Mouse (Mus musculus): ENCODE results near the gene Rab23. TPM values are rescaled to one million over a fixed set of nuclear protein-coding genes. Genes with fewer than 3 reads are reported as not detected.

Rab23 gene
- polyA plus RNA-seq, 1 experiment from 2014 or later: 30.0 TPM

DNA sequence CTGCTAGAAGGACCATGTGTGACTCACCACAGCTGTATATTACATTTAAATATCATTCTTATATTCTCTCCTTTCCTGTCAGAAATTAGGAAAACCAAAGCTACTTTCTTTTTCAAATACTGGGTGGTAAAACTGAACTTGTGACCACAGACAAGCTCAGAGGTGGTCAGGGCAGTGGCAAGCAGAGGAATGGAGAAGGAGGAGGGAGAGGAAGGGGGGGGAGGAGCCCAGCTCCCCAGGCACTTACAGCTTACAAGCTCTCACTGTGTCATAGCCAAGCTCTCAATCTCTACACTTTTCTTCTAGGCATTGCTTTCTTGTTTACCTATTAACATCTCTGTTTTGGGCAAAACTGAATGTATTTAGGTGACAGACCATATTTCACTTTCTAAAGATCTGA lies 49.1 kb downstream of the Rab23 start:
- ATAC-seq: no peak
- Histone ChIP-seq H3K4me3 (ENCODE audit: low read length) (no peak overlapping the region), H3K9me3 (ENCODE audit: control insufficient read depth, low read length) (no peaks in the 10 kb centered on the region), H3K27me3 (replicated peaks; ENCODE audit: control insufficient read depth, insufficient read depth, low read length) (no peaks in the 10 kb centered on the region), H3K4me2 (ENCODE audit: low read length) (no peak overlapping the region), H3K4me1 (ENCODE audit: control insufficient read depth, insufficient read depth, low read depth, low read length) (no peaks in the 10 kb centered on the region), H3K9ac (ENCODE audit: low read depth, low read length) (no peak overlapping the region), H3K27ac (ENCODE audit: low read depth, low read length) (no peak overlapping the region), H3K36me3 (ENCODE audit: control insufficient read depth, insufficient read depth, low read length) (peaks cover 15% of the 10 kb centered on the region)

DNA sequence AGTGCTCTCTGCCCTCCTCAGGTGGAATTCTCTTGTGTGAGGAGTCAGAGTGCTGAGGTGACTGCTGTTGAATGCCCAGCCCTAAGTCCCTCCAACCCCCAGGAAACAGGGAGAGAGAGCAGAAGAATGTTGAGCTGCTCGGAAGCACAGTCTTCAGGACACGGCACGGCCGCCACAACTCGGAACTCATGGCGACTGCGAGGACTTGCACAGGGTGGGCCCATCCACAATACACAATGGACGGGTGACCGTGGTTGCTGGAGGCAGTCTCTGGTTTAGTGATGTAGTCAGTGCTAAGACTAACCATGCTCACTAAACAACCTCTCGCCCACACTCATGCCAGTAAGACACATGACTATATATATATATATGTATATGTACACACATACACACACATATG lies 51.9 kb downstream of the Rab23 start:
- WGBS: 92% methylated on average over 10 of the region's 10 CpGs
- Histone ChIP-seq H3K9ac (ENCODE audit: low read depth, low read length) (no peak overlapping the region), H3K27me3 (replicated peaks; ENCODE audit: control insufficient read depth, insufficient read depth, low read length) (no peaks in the 10 kb centered on the region), H3K4me2 (ENCODE audit: low read length) (no peak overlapping the region), H3K36me3 (ENCODE audit: control insufficient read depth, insufficient read depth, low read length) (peaks cover 20% of the 10 kb centered on the region), H3K4me3 (ENCODE audit: low read length) (no peak overlapping the region), H3K9me3 (ENCODE audit: control insufficient read depth, low read length) (no peaks in the 10 kb centered on the region), H3K4me1 (ENCODE audit: control insufficient read depth, insufficient read depth, low read depth, low read length) (no peaks in the 10 kb centered on the region), H3K27ac (ENCODE audit: low read depth, low read length) (no peak overlapping the region)
- ATAC-seq: no peak

DNA sequence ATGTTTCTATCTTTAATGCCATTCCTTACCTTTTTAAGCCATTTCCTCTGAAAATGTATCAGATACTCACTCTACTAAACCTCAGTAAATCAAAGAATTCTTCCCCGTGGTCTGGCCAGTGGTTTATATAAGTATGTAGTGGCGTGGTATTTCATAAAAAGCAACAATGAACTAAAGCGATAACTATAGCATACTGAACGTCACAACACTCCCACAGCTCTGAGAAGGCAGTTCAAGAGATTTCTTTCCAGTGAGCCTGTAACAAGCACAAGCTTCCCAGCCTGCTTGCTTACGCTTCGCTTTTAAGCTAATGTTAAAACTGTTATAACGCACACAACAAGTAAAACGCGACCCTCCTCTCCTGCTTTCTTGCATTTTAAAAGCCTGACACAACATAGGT lies 52.4 kb downstream of the Rab23 start:
- no peak overlapping the region for H3K4me3 ChIP-seq (ENCODE audit: low read length)

DNA sequence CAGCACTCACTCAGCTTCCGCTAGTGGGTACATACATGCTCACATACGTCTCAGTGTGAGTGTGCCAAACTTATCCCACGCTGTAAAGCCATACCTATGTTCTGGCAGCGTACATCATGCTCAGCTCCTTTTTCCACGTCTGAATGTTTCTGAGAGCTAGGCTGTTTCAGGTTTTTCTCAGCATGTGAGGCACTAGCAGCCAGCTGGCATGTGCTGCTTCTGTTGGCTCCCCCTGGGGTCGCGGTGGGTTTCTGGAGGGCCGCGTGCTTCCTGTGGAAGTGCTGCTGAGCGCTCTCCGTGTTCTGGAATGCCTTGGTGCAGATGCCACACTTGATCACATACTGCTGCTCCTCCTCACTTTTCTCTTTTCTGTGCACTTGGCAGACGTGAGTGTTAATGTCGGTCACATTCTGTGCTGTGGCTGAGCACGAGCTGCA lies 56.5 kb downstream of the Rab23 start:
- ATAC-seq: peak; percentile 34; the same call in 1 of the 2 replicates
- Histone ChIP-seq H3K9ac (ENCODE audit: low read depth, low read length) (no peak overlapping the region), H3K36me3 (ENCODE audit: control insufficient read depth, insufficient read depth, low read length) (peaks cover 16% of the 10 kb centered on the region), H3K4me1 (ENCODE audit: control insufficient read depth, insufficient read depth, low read depth, low read length) (no peaks in the 10 kb centered on the region), H3K9me3 (ENCODE audit: control insufficient read depth, low read length) (no peaks in the 10 kb centered on the region), H3K4me2 (ENCODE audit: low read length) (no peak overlapping the region), H3K27me3 (replicated peaks; ENCODE audit: control insufficient read depth, insufficient read depth, low read length) (no peaks in the 10 kb centered on the region), H3K27ac (ENCODE audit: low read depth, low read length) (no peak overlapping the region), H3K4me3 (ENCODE audit: low read length) (no peak overlapping the region)
- WGBS: 70% methylated on average over 14 of the region's 14 CpGs

More for the DNA sequence above, 52.4 kb downstream of the Rab23 start:
- Histone ChIP-seq H3K27ac (ENCODE audit: low read depth, low read length) (no peak overlapping the region), H3K27me3 (replicated peaks; ENCODE audit: control insufficient read depth, insufficient read depth, low read length) (no peaks in the 10 kb centered on the region), H3K4me1 (ENCODE audit: control insufficient read depth, insufficient read depth, low read depth, low read length) (no peaks in the 10 kb centered on the region), H3K4me2 (ENCODE audit: low read length) (no peak overlapping the region), H3K36me3 (ENCODE audit: control insufficient read depth, insufficient read depth, low read length) (peaks cover 22% of the 10 kb centered on the region), H3K9ac (ENCODE audit: low read depth, low read length) (no peak overlapping the region), H3K9me3 (ENCODE audit: control insufficient read depth, low read length) (no peaks in the 10 kb centered on the region)
- 97% methylated on average over 9 of the region's 9 CpGs for WGBS
- ATAC-seq: no peak

DNA sequence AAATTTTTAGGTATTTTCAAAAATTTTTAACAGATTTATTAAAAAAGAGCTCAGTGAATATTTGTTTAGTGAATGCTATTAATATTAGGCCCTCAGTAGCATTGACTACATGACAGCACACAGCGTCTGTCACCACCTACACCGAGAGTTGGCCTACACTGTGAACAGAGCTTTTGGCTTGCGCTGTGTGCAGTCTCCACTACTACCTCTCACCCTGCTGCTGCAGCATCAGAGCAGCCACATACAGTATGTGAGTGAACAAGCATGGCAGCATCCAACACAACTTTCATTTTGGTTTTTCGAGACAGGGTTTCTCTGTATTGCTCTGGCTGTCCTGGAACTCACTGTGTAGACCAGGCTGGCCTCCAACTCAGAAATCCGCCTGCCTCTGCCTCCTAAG lies 64.9 kb downstream of the Rab23 start:
- no peak overlapping the region for H3K4me3 ChIP-seq (ENCODE audit: low read length)
- no peak overlapping the region for H3K27ac ChIP-seq (ENCODE audit: low read depth, low read length)
- 0 out of 2 replicates have a peak, but pooled peaks cover 6% of the 10 kb centered on the region for H3K36me3 ChIP-seq (ENCODE audit: control insufficient read depth, insufficient read depth, low read length)
- no peaks in the 10 kb centered on the region for H3K9me3 ChIP-seq (ENCODE audit: control insufficient read depth, low read length)
- no peak overlapping the region for H3K9ac ChIP-seq (ENCODE audit: low read depth, low read length)
- H3K4me2 ChIP-seq (ENCODE audit: low read length): no peak overlapping the region
- over 99% methylated on average over 5 of the region's 5 CpGs for WGBS
- no peak for ATAC-seq
- H3K27me3 ChIP-seq (replicated peaks; ENCODE audit: control insufficient read depth, insufficient read depth, low read length): no peaks in the 10 kb centered on the region
- no peaks in the 10 kb centered on the region for H3K4me1 ChIP-seq (ENCODE audit: control insufficient read depth, insufficient read depth, low read depth, low read length)

DNA sequence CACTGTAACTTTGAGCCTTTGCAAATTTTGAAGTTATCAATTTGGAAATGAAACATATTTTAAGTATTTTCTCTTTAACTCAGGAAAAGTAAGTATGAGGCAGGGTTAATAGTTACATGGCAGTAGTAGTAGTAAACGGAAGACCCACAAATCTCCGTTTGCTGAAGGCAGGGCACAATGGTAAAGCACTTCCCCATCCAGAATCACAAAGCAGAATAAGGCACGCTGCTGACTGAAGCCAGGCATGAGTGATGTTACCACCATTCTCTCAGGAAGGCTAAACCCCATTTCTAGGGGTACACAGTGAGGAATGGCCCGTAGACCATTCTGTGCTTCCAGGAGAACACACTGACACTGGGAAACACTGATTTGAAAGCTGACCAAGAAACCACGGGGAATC lies 68.4 kb downstream of the Rab23 start:
- no peaks in the 10 kb centered on the region for H3K27me3 ChIP-seq (replicated peaks; ENCODE audit: control insufficient read depth, insufficient read depth, low read length)
- no peak for ATAC-seq
- H3K4me3 ChIP-seq (ENCODE audit: low read length): no peak overlapping the region
- no peak overlapping the region for H3K4me2 ChIP-seq (ENCODE audit: low read length)
- H3K4me1 ChIP-seq (ENCODE audit: control insufficient read depth, insufficient read depth, low read depth, low read length): no peaks in the 10 kb centered on the region
- no peak overlapping the region for H3K9ac ChIP-seq (ENCODE audit: low read depth, low read length)
- 0 out of 2 replicates have a peak, but pooled peaks cover 4% of the 10 kb centered on the region for H3K36me3 ChIP-seq (ENCODE audit: control insufficient read depth, insufficient read depth, low read length)
- 80% methylated on average over 5 of the region's 5 CpGs for WGBS
- no peak overlapping the region for H3K27ac ChIP-seq (ENCODE audit: low read depth, low read length)
- no peaks in the 10 kb centered on the region for H3K9me3 ChIP-seq (ENCODE audit: control insufficient read depth, low read length)

DNA sequence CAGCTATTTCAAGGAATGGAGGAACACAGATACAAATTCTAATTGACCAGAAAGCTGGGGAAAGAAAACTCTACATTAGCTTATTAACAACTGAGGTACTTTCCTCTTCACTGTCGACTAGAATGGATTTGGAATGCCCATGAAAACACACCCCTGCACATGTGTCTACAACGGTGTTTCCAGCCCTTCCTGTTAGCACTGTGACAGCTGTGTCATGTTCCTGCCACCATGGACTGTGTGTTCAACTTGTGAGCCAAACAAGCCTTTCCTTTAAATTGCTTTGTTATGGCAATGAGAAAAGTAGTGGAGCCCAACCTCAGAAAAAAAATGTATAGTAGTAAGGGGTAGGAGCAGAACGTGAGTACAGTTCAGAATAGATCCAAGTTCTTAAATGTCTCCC lies 68.8 kb downstream of the Rab23 start:
- no peak overlapping the region for H3K27ac ChIP-seq (ENCODE audit: low read depth, low read length)
- H3K9me3 ChIP-seq (ENCODE audit: control insufficient read depth, low read length): no peaks in the 10 kb centered on the region
- H3K4me1 ChIP-seq (ENCODE audit: control insufficient read depth, insufficient read depth, low read depth, low read length): no peaks in the 10 kb centered on the region
- H3K4me2 ChIP-seq (ENCODE audit: low read length): no peak overlapping the region
- H3K36me3 ChIP-seq (ENCODE audit: control insufficient read depth, insufficient read depth, low read length): 0 out of 2 replicates have a peak, but pooled peaks cover 4% of the 10 kb centered on the region
- no peak for ATAC-seq
- no peaks in the 10 kb centered on the region for H3K27me3 ChIP-seq (replicated peaks; ENCODE audit: control insufficient read depth, insufficient read depth, low read length)
- no peak overlapping the region for H3K9ac ChIP-seq (ENCODE audit: low read depth, low read length)
- no peak overlapping the region for H3K4me3 ChIP-seq (ENCODE audit: low read length)
- WGBS: 71% methylated on average over 3 of the region's 3 CpGs

Other genes with a start within 250 kb of the Rab23 start
- 21.5 and 23.6 TPM in 2 replicates for gene Prim2, start 50.1 kb upstream of the Rab23 start, polyA plus RNA-seq (2015; fragmentation: Nextera tagmentation; extraction: Ambion mirVana)
- 26.8 and 28.8 TPM in 2 replicates for gene Bag2, start 37.9 kb downstream of the Rab23 start, polyA plus RNA-seq (2015; fragmentation: Nextera tagmentation; extraction: Ambion mirVana)
- gene Zfp451, start 94.7 kb downstream of the Rab23 start, polyA plus RNA-seq (2015; fragmentation: Nextera tagmentation; extraction: Ambion mirVana): 30.3 and 37.5 TPM in 2 replicates
- gene Bend6, start 187.9 kb downstream of the Rab23 start, polyA plus RNA-seq (2015; fragmentation: Nextera tagmentation; extraction: Ambion mirVana): 74.4 and 92.8 TPM in 2 replicates
- gene Dst, start 188.3 kb downstream of the Rab23 start, polyA plus RNA-seq (2015; fragmentation: Nextera tagmentation; extraction: Ambion mirVana): 37.4 and 38.3 TPM in 2 replicates